Mouse (Mus musculus) lung, adult 2 months (tissue): ENCODE measurements around the gene Ak6.

Experiments
- CTCF ChIP-seq: fragments of 200-500 bp; IDR thresholded peaks from 2 replicates; pipeline ENCODE4 v1.5.1; 2011; ENCODE audit warnings: mild to moderate bottlenecking, low read length, control low read depth; ENCODE audit not compliant: insufficient read depth
- POLR2A ChIP-seq: fragments of 200-500 bp; IDR thresholded peaks from 2 replicates; pipeline ENCODE4 v1.6.1; 2011; ENCODE audit warnings: low read depth, mild to moderate bottlenecking, control low read depth, low read length, borderline replicate concordance; ENCODE audit errors: extremely low read depth

GRCm38 (mm10) chr13:100611266-100611665 lies 39.5 kb upstream of the Ak6 start:
- TF ChIP-seq CTCF (no peak), POLR2A (no peak)
